Mouse (Mus musculus) thymus, postnatal 36 days (tissue): ENCODE data around the gene Cyth4.

Experiments used
- DNase-seq, 2 experiments: peaks; one replicate each; pipeline ENCODE4 v3.0.0; 2022; ENCODE audit warnings: mixed read lengths in 2 of 2

Gene Cyth4

DNA sequence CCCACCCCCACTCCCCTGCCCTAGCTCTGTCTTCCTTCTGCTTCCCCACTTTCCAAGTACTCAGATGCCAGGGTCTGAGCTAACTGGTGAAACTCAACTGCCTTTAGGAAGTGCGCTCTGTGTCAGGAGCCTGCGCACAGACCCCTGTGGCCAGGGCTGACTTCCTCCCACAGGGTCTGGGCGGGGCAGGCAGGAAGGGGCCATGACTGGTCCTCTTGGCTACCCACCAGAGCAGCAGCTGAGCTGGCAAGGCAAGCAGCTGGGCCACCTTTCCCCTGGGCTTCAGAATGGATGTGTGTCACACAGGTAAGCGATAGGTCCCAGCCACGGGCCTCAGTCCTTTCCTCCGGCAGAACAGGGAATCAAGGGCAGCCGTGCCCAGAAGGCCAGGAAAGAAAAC is at the start of gene Cyth4:
TSS of gene Cyth4 (plus strand) at position 134 of the 400 bp plus-strand sequence.
- DNase-seq = peak; percentile 70 to 83

DNA sequence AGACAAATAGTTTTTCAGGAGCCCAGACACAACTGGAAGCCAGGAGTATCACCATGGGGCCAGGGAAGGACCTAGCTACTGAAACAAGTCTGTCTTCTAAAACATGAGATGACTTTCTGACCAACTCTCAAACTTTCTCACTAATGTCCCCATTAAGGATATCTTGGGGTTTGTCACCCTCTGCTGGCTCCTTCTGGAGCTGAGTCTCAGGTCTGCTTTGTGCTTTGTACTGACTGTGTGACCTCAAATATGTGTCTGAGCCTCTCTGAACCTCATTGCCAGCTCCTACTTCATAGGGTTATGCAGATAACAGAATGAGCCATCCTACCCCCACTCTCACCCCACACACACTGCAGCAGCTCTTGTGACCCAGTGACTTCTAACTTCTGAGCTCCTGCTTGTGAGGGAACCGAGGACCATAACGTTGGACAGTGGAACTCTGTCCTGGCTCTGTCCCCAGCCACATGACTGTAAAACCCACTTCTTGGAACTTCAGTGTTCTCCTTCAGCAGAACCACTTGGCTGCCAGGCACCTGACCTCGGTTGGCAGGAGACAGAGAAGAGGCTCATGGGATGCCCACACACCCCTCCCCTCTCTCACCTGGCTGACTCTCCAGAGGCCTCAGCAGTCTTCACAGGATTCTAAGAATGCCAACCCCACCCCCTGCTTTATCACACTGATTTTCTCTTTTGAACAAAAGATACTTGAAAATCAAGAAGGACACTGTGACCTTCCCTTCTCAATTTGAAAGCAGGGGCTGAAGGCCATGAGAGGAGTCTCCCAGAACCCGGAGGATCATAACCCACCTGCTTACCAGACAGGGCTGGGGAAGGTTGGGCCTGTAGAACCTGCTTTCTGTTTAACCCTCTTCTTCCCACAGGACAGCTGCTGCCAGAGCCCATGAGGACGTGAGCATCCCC is 49.2 kb upstream of the Cyth4 start:
- peak; percentile 43 to 52 for DNase-seq

GRCm38 (mm10) chr15:78548336-78548665 is 48.5 kb upstream of the Cyth4 start:
- DNase-seq = no peak

GRCm38 (mm10) chr15:78548711-78549110 is 48.1 kb upstream of the Cyth4 start:
- DNase-seq = no peak

GRCm38 (mm10) chr15:78549189-78549734 is 47.6 kb upstream of the Cyth4 start:
- DNase-seq = no peak

GRCm38 (mm10) chr15:78554545-78555313 is 42.1 kb upstream of the Cyth4 start:
- no peak for DNase-seq

- DNase-seq = no peak
These were observed 38.9 kb upstream of the Cyth4 start for GRCm38 (mm10) chr15:78557693-78558535.

DNA sequence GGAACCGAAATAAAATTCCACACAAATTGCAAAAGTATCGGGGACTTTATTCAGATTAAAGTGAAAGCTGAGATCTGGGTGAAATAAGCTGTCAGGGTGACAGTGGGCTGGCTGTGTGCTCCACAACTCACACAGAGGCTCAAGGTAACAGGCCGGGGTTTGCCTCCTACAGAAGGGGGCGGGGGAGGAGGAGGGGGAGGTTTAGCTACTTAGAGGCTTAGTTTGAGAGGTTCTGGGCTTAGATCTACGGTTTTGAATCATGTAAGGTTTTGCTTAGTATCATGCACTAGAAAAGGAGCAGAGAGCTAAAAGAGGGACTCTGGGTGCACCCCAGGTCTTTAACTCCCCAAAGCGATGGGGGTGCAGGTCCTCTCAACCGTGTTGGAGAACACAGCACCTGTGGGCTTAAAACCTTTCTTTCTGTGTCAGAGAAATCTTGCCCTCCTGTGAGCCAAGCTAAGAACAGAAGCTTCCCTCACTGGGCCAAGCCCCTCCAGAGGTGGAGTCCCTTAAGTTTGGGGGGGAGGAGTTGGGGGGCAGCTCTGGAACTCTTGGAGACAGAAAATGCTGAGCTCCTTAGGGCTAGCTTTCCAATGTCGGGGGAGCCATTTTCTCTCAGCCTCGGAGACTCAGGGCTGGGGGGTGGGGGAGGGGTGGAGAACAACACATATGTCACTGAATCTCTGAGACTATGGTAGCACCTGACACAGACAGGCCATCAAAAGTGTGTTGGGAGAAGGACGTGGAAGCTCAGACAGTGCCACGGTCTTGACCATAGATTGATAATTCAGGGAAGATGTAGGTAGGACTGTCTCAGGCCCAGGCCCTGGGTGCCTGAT is 37.5 kb upstream of the Cyth4 start:
- no peak for DNase-seq

DNA sequence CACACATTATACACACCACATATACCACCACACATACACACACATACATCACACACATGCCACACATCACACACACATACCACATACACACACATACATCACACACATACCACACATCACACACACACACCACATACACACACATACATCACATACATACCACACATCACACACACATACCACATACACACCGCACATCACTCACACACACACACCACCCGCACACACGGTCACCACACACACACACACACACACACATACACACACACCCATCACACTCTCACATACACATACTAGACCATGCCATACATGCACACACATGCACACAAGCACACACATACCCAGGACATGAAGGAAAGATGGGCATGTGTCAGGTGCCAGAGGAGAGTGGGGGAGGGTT is 33.5 kb upstream of the Cyth4 start:
- DNase-seq = no peak

- DNase-seq = peak; percentile 74 to 82
These were observed 32.9 kb upstream of the Cyth4 start for GRCm38 (mm10) chr15:78563937-78564336.

DNA sequence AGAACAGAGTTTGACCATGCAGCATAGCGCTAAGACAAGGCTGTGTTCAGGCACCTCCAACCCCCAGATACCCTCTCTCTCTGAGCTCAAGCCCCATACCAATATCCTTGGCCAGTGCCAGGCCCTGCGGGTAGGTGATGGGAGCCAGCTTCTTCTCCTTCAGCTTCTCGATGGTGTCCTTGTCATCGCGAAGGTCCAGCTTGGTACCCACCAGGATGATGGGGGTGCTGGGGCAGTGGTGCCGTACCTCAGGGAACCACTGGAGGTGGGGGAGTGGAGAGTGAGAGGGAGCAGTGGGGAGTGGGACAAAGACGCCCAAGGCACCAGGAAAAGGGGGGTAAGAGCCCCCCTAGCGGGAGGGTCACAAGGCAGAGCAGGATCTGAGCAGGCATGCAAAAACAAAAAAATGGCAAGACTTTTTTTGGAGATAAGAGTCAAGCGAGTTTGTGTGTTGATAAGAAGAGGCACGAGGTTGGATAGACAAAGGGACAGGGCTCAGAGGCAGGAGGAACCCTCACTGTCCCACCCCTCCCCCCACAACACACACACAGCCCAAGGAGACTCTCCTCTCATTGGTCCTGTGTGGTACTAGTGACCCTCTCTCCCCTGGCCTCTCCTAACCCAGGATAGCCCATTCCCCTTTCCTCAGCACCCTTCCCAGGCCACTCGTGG is 31.9 kb upstream of the Cyth4 start:
- DNase-seq = peak in 1 of 2 experiments; percentile 51

- DNase-seq = no peak
These were observed 29.2 kb upstream of the Cyth4 start for GRCm38 (mm10) chr15:78567608-78568120.

DNA sequence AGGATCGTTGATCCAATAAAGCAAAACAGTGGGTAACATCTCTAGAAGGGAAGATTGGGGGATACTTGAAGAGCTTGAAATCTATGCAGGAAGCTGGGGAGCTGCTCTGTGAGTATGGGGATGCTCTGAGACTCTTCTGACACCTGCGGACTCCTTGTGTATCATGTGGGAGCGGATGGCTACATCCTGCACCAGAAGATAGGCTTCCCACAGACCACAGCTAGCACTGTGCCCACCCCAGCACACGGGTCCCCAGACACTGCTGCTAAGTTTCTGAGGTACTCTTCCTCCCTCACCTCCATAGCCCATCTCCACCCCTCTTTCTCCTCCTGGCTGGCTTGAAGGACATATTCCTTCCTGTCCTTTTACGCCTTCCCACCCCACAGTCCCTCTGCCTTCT is 26.7 kb upstream of the Cyth4 start:
- peak; percentile 49 to 76 for DNase-seq

- DNase-seq = peak; percentile 85 to 90
These were observed 25.1 kb upstream of the Cyth4 start for GRCm38 (mm10) chr15:78571554-78572269.

GRCm38 (mm10) chr15:78572270-78572600 is 24.6 kb upstream of the Cyth4 start:
- DNase-seq = peak in 1 of 2 experiments; percentile 49

DNA sequence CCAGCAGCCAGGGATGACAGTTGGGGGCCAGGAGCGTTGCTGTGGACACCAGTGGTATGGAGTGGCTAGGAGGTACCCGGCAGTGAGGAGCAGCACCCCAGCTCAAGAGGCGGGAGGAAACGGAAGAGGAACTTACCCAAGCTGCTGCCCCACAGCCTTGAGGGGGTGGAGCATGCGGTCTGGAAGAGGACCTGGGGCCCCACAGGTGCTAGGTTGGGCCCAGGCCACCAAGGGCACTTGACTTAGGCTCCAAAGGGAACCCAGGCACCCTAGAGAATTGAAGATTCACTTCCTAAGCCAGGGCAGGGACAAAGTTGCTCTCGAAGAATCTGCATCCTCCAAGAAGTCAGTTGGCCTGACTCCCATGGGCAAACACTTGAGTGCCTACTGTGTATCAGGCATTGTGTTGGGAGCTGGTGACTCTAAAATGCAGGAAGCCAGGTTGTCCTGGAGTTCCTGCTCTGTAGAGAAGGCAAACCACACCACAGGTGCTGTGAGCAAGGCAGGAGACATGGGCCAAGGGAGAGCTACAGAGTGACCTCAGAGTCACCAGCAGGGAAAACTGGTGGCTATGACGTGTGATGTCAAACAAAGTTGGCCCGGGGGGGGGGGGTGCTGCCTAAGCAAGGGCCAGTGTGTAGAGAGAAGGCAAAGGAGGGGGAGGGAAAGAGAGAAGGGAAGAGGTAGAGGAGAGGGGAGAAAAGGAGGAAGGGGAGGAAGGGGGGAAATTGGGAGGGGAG is 24.0 kb upstream of the Cyth4 start, which contains the start of gene Rac2:
TSS of gene Rac2 (minus strand) at position 126 of the 740 bp plus-strand sequence.
- peak; percentile 82 to 88 for DNase-seq

DNA sequence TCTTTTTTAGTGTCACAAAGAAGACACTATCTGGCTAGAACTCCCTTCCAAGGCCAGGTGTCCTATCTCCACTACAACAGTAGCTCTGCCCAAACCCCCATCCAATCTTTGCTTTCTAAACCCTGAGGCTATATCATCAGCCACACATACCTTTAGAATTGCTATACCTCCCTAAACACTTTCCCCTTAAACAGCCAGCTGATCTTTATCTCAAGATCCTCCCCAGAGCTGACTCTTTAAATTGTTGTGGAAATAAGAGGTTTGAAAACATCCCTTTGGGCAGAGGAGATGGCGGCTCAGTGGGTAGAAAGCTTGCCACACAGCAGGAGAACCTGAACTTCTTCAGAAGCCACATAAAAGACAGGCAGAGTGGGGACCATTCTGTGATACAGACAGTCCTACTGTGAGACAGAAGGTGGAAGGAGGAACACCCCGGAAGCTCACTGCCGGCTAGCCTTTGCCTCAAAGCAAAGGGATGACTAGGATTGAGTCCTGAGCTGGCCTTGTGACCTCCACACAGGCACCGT is 20.5 kb upstream of the Cyth4 start:
- DNase-seq = peak in 1 of 2 experiments; percentile 38

GRCm38 (mm10) chr15:78583352-78583751 is 13.5 kb upstream of the Cyth4 start:
- peak in 1 of 2 experiments; percentile 46 for DNase-seq

- DNase-seq = no peak
These were observed 11.4 kb upstream of the Cyth4 start for GRCm38 (mm10) chr15:78585404-78585803.
